Mouse (Mus musculus): ENCODE data around the gene Mtch2. TPM values are rescaled to one million over a fixed set of nuclear protein-coding genes. Genes with fewer than 3 reads are reported as not detected.
"Not testable (repeated sequence)": the region's sequence is repeated elsewhere in the genome, so short reads cannot be mapped to it uniquely, and the experiment has no call there.

The Mtch2 gene
- polyA plus RNA-seq (2015; fragmentation: Nextera tagmentation; extraction: Ambion mirVana) = 208 and 209 TPM in 2 replicates

- Histone ChIP-seq H3K27ac (peak within 1 kb of the TSS; percentile 64), H3K36me3 (peaks cover 20% of the 10 kb centered on the region), H3K4me2 (peak within 1 kb of the TSS; percentile 77), H3K9me3 (no peaks in the 10 kb centered on the region), H3K27me3 (no peaks in the 10 kb centered on the region), H3K9ac (peak within 1 kb of the TSS; percentile 76), H3K4me3 (peak within 1 kb of the TSS; percentile 68), H3K4me1 (peaks cover 16% of the 10 kb centered on the region)
- ATAC-seq (ENCODE audit: borderline replicate concordance, extremely low read depth, low FRiP score, low TSS enrichment) = peak; percentile 95
- under 1% methylated on average over 67 of the region's 67 CpGs for WGBS
Measured at GRCm38 (mm10) chr2:90846955-90847680, at the start of gene Mtch2. Gene Mtch2 (plus strand): TSS chr2:90847155.

DNA sequence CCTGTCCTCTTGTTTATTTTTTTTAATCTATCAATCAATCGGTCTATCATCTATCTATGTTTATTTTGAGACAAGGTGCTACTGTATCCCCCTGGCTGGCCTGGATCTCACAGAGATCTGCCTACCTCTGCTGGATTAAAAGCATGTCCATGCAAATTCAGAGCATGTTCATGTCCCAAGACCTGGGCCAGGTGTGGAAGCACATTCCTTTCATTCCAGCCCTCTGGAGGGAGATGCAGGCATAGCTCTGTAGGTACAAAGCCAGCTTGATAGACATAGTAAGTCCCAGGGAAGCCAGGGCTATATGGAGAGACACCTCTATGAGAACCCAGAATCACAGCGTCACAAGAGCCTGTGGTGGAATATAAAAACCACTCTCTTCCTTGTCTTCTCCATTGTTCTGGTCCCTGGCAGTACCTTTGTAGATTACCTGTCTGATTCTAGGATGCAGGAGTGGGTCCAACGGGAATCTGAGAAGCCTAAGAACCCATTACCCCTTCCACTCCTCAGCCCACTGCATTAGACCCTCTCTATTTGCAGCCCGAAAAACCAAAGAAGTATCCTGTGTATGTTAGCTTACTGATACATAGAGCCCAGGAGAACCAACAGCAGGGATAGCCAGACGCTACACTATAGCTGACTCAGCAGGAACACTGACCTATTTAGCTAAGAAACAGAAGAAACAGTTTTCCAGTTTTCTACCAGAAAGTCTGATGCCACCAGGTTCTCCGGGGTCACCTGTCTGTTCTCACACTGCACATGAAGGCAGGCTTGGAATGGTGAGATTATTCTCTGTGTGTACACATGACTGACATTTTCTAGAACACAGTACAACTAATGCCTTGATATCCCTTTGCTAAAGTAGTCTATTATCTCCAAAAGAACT, 38.5 kb upstream of the Mtch2 start:
- Histone ChIP-seq H3K4me3 (no peak overlapping the region), H3K4me2 (no peak overlapping the region), H3K9ac (no peak overlapping the region), H3K36me3 (no peaks in the 10 kb centered on the region), H3K27ac (no peak overlapping the region), H3K4me1 (no peaks in the 10 kb centered on the region), H3K9me3 (no peaks in the 10 kb centered on the region), H3K27me3 (no peaks in the 10 kb centered on the region)
- ATAC-seq (ENCODE audit: borderline replicate concordance, extremely low read depth, low FRiP score, low TSS enrichment) = 0 out of 2 replicates have a peak, but pooled peaks have one; percentile 27
- WGBS = 75% methylated on average over 6 of the region's 6 CpGs

DNA sequence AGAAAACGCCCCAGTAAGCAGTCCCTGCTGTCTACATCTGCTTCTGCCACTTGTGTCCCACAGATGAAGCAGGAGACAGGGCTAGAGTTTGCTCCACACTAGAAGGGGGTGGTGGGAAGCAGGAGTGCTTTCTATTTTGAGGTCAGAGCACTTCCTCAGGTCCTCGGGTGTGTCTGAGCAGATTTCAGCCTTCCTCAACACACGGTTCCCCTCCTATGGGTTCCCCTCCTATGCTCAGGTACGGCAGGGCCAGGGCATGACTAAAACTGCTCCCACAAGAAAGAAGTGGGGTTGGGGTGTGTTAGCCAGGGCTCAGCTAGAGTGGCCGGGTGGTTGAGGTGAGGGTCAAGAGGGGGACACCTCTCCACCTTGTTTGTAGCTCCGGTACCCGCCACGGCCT, 36.2 kb upstream of the Mtch2 start:
- no peak overlapping the region for H3K27ac ChIP-seq
- WGBS = 54% methylated on average over 8 of the region's 8 CpGs
- H3K36me3 ChIP-seq = no peaks in the 10 kb centered on the region
- ATAC-seq (ENCODE audit: borderline replicate concordance, extremely low read depth, low FRiP score, low TSS enrichment) = no peak
- H3K9ac ChIP-seq = no peak overlapping the region
- H3K27me3 ChIP-seq = no peaks in the 10 kb centered on the region
- H3K4me3 ChIP-seq = no peak overlapping the region
- no peak overlapping the region for H3K4me2 ChIP-seq
- H3K9me3 ChIP-seq = no peaks in the 10 kb centered on the region
- no peaks in the 10 kb centered on the region for H3K4me1 ChIP-seq

- ATAC-seq (ENCODE audit: borderline replicate concordance, extremely low read depth, low FRiP score, low TSS enrichment) = no peak
- Histone ChIP-seq H3K9me3 (no peaks in the 10 kb centered on the region), H3K27ac (no peak overlapping the region), H3K27me3 (no peaks in the 10 kb centered on the region), H3K4me2 (no peak overlapping the region), H3K36me3 (no peaks in the 10 kb centered on the region), H3K4me1 (no peaks in the 10 kb centered on the region), H3K4me3 (no peak overlapping the region), H3K9ac (no peak overlapping the region)
- WGBS = 75% methylated on average over 2 of the region's 2 CpGs
Measured at GRCm38 (mm10) chr2:90815266-90815665, 31.7 kb upstream of the Mtch2 start.

DNA sequence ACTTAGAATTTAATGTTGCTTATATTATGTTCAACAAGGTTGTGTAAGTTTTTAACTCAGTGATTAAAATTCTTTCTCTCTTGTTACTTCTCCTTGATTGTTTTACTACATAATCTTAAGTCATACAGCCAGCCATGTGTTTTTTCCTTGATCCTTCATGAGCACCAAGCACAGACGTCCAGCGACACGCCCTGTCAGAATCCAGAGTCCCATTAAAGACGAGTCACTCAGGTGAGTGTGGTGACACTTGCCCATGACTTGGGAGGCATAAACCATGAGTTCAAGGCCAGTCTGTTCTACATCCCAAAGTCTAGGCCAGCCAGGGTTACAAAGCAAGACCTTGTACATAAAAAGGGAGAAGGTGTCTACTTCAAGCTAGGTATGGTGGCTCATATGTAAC, 30.8 kb upstream of the Mtch2 start:
- H3K4me2 ChIP-seq = no peak overlapping the region
- ATAC-seq (ENCODE audit: borderline replicate concordance, extremely low read depth, low FRiP score, low TSS enrichment) = no peak
- no peaks in the 10 kb centered on the region for H3K27me3 ChIP-seq
- no peak overlapping the region for H3K9ac ChIP-seq
- H3K4me3 ChIP-seq = no peak overlapping the region
- WGBS = 81% methylated on average over 4 of the region's 4 CpGs
- no peaks in the 10 kb centered on the region for H3K4me1 ChIP-seq
- no peaks in the 10 kb centered on the region for H3K36me3 ChIP-seq
- no peaks in the 10 kb centered on the region for H3K9me3 ChIP-seq
- H3K27ac ChIP-seq = no peak overlapping the region

- Histone ChIP-seq H3K9me3 (no peaks in the 10 kb centered on the region), H3K27me3 (no peaks in the 10 kb centered on the region), H3K36me3 (no peaks in the 10 kb centered on the region), H3K4me2 (no peak overlapping the region), H3K9ac (no peak overlapping the region), H3K4me3 (no peak overlapping the region), H3K27ac (no peak overlapping the region), H3K4me1 (no peaks in the 10 kb centered on the region)
- ATAC-seq (ENCODE audit: borderline replicate concordance, extremely low read depth, low FRiP score, low TSS enrichment) = no peak
- 80% methylated on average over 3 of the region's 3 CpGs for WGBS
Measured at GRCm38 (mm10) chr2:90818710-90819109, 28.2 kb upstream of the Mtch2 start.

GRCm38 (mm10) chr2:90820894-90821293, 26.1 kb upstream of the Mtch2 start:
- H3K4me3 ChIP-seq = no peak overlapping the region
- no peaks in the 10 kb centered on the region for H3K4me1 ChIP-seq
- 75% methylated on average over 3 of the region's 3 CpGs for WGBS

DNA sequence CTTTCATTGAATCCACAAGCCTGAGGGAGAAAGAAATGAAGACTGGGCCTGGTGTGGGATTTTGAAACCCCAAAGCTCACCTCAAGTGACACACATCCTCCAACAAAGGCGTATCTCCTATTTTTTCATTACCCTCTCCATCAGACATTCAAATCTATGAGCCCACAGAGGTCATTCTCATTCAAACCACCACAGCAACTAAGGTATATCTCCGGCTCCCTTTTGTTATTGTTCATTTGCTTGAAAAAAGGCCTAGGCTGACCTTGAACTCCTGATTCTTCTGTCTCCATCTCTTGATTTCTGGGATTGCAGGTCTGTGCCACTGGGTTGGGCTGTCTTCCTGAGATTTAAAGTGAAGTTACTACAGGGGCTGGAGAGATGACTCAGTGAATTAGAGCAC, 24.0 kb upstream of the Mtch2 start:
- 80% methylated on average over 2 of the region's 2 CpGs for WGBS
- no peaks in the 10 kb centered on the region for H3K27me3 ChIP-seq
- no peaks in the 10 kb centered on the region for H3K9me3 ChIP-seq
- H3K9ac ChIP-seq = no peak overlapping the region
- H3K27ac ChIP-seq = no peak overlapping the region
- no peaks in the 10 kb centered on the region for H3K4me1 ChIP-seq
- ATAC-seq (ENCODE audit: borderline replicate concordance, extremely low read depth, low FRiP score, low TSS enrichment) = no peak
- H3K4me3 ChIP-seq = no peak overlapping the region
- H3K4me2 ChIP-seq = no peak overlapping the region
- H3K36me3 ChIP-seq = no peaks in the 10 kb centered on the region

More at GRCm38 (mm10) chr2:90820894-90821293, 26.1 kb upstream of the Mtch2 start:
- H3K4me2 ChIP-seq = no peak overlapping the region
- no peaks in the 10 kb centered on the region for H3K36me3 ChIP-seq
- no peak overlapping the region for H3K9ac ChIP-seq
- H3K27ac ChIP-seq = no peak overlapping the region
- no peaks in the 10 kb centered on the region for H3K9me3 ChIP-seq
- no peaks in the 10 kb centered on the region for H3K27me3 ChIP-seq
- no peak for ATAC-seq (ENCODE audit: borderline replicate concordance, extremely low read depth, low FRiP score, low TSS enrichment)

DNA sequence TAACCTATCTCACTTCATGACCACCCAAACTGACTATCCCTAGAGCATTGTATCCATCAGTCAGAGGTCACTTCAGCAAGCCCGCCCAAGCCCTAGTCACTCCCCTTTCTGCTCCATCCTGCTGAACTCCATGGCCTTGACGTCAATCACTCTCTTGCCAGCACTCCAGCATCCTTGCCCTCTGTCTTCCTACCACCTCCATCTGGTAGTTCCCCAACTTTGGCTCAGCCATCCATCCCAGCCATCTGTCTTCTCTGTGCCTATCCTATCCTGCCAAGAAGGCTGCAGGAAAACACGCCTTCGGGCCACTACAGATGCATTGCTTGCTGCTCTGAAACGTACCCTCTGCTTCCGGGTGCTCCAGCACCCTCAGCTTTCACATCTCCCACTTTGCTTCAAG, 23.2 kb upstream of the Mtch2 start:
- H3K4me2 ChIP-seq = no peak overlapping the region
- H3K9ac ChIP-seq = no peak overlapping the region
- H3K9me3 ChIP-seq = no peaks in the 10 kb centered on the region
- no peaks in the 10 kb centered on the region for H3K36me3 ChIP-seq
- H3K27me3 ChIP-seq = no peaks in the 10 kb centered on the region
- no peak overlapping the region for H3K27ac ChIP-seq
- no peak for ATAC-seq (ENCODE audit: borderline replicate concordance, extremely low read depth, low FRiP score, low TSS enrichment)
- 83% methylated on average over 6 of the region's 6 CpGs for WGBS
- no peak overlapping the region for H3K4me3 ChIP-seq
- H3K4me1 ChIP-seq = no peaks in the 10 kb centered on the region

GRCm38 (mm10) chr2:90824528-90824927, 22.4 kb upstream of the Mtch2 start:
- WGBS = 60% methylated on average over 10 of the region's 10 CpGs
- H3K4me3 ChIP-seq = not testable (repeated sequence)

DNA sequence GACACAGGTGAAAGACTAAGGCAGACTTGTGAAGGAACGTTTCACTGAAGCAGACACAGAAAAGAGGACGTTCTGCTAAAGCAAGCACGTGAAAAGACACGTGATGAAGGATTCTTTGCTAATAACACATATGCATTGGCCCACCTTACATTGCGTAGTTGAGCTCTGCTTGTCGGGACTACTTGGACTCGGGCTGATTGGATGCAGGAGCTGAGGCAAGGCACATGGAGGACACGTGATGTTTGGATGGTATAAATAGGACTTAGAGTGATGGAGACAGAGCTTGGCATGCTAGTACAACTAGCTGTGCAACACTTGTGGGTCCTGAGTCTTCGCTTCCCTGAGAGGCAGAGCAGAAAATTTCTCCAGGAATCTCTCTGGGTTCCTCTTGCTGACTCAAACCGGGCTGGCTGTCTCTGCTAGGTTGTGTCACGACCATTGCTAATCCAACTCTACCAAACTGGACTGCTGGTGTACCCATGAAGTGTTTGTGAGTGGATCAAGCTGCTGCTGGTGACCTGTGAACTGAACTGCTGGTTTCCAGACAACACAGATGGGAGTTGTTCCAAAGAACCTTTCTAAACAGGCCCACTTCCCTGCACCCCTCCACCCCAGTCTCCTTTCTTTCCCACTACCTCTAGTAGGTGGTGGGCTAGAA, 21.3 kb upstream of the Mtch2 start:
- Histone ChIP-seq H3K27ac (no peak overlapping the region), H3K36me3 (no peaks in the 10 kb centered on the region), H3K9me3 (no peaks in the 10 kb centered on the region), H3K4me3 (no peak overlapping the region), H3K4me2 (no peak overlapping the region), H3K4me1 (no peaks in the 10 kb centered on the region), H3K27me3 (no peaks in the 10 kb centered on the region), H3K9ac (no peak overlapping the region)
- 53% methylated on average over 11 of the region's 11 CpGs for WGBS
- ATAC-seq (ENCODE audit: borderline replicate concordance, extremely low read depth, low FRiP score, low TSS enrichment) = no peak

More at GRCm38 (mm10) chr2:90824528-90824927, 22.4 kb upstream of the Mtch2 start:
- H3K27ac ChIP-seq; ATAC-seq (ENCODE audit: borderline replicate concordance, extremely low read depth, low FRiP score, low TSS enrichment); H3K9ac ChIP-seq; H3K36me3 ChIP-seq; H3K9me3 ChIP-seq; H3K27me3 ChIP-seq; H3K4me1 ChIP-seq; H3K4me2 ChIP-seq: not testable (repeated sequence)

DNA sequence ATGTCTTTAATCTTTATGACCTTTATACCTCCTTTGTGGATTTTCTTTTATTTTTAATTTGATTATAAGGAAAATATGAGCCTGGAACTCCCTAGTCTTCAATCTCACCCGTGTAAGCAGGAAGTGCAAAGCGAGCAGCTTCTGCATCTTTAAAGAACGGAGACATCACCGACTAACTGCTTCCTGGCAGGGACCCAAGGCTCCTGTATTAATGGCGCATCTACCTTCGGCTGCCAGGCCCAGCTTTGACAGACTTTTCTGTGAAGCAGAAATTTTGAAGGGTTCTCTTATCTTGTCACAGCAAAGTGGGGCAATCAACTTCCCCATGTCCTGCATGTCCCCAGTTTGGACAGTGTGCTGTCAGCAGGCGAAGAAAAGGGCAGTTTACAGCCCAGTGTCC, 18.2 kb upstream of the Mtch2 start:
- H3K27me3 ChIP-seq = no peaks in the 10 kb centered on the region
- no peaks in the 10 kb centered on the region for H3K9me3 ChIP-seq
- no peak overlapping the region for H3K27ac ChIP-seq
- no peak overlapping the region for H3K4me3 ChIP-seq
- H3K36me3 ChIP-seq = no peaks in the 10 kb centered on the region
- WGBS = 39% methylated on average over 7 of the region's 7 CpGs
- no peak overlapping the region for H3K9ac ChIP-seq
- no peaks in the 10 kb centered on the region for H3K4me1 ChIP-seq
- no peak overlapping the region for H3K4me2 ChIP-seq
- ATAC-seq (ENCODE audit: borderline replicate concordance, extremely low read depth, low FRiP score, low TSS enrichment) = no peak
